Mouse (Mus musculus) myocyte (in vitro differentiated cells): ENCODE results near the gene Rprml.

Source experiments
- E2F4 ChIP-seq: IDR thresholded peaks from one replicate; pipeline ENCODE4 v1.6.1; 2011; ENCODE audit warnings: mild to moderate bottlenecking, control low read depth, moderate library complexity; ENCODE audit not compliant: insufficient read depth
- MYOD1 ChIP-seq, 3 experiments: IDR thresholded peaks; one replicate each; pipeline ENCODE4 v1.6.1; 2011; ENCODE audit warnings: control low read depth in 2 of 3, low read depth in 2 of 3, mild to moderate bottlenecking in 2 of 3, moderate library complexity in 1 of 3; ENCODE audit not compliant: insufficient read length in 2 of 3, control insufficient read depth in 1 of 3
- POLR2A ChIP-seq: IDR thresholded peaks from one replicate; pipeline ENCODE4 v1.6.1; 2011; ENCODE audit warnings: low read depth, mild to moderate bottlenecking, control low read depth, moderate library complexity; ENCODE audit not compliant: insufficient read length
- USF1 ChIP-seq: IDR thresholded peaks from one replicate; pipeline ENCODE4 v1.6.1; 2011; ENCODE audit warnings: low read depth, mild to moderate bottlenecking, control low read depth, moderate library complexity

DNA sequence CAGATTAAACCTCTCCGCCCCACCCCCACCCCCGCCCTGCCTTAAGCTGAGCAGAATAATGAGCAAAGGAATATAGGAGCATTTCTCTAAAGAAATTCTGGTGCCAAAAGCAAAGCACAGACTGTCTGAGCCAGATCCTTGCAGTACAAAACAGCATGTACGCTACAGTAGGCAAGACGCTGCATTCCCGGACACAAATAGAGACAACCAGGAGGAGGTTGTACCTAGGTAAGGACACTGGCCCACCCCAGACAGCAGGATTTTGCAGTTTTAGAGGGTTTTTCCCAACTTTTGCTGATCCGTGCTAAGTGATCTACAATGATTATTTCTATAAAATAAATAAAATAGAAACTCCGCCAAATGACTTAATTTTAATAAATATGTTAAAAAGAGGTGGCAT lies 714 bp upstream of the Rprml start:
- TF ChIP-seq POLR2A, result no peak
- TF ChIP-seq E2F4, result no peak
- TF ChIP-seq MYOD1 (IDR thresholded peaks at IDR 0.05; ENCODE audit: control insufficient read depth in 1 of 3, insufficient read length in 2 of 3, low read depth in 2 of 3), result no peak
- no peak for TF ChIP-seq USF1
